Mouse (Mus musculus) cerebellum, adult 2 months (tissue): Measurements from ENCODE around the gene Rad51c. TPM values are rescaled to one million over a fixed set of nuclear protein-coding genes. Genes with fewer than 3 reads are reported as not detected.
"Not testable (repeated sequence)": the region's sequence is repeated elsewhere in the genome, so short reads cannot be mapped to it uniquely, and the experiment has no call there.

Experiments used
- DNase-seq, 2 experiments: peaks; one replicate each; pipeline ENCODE4 v3.0.0; 2021
- H3K27ac ChIP-seq: fragments of 200-500 bp; 2 replicates; pipeline ENCODE4 v1.5.1; 2012; ENCODE audit warnings: low read length, control low read depth, inconsistent platforms; ENCODE audit not compliant: insufficient read depth
- H3K27me3 ChIP-seq: fragments of 200-500 bp; 2 replicates; pipeline ENCODE4 v1.6.1; 2012; ENCODE audit warnings: inconsistent platforms, mild to moderate bottlenecking, low read length, moderate library complexity; ENCODE audit not compliant: control insufficient read depth, insufficient read depth
- H3K4me1 ChIP-seq: fragments of 200-500 bp; 2 replicates; pipeline ENCODE4 v1.6.1; 2011; ENCODE audit warnings: low read length; ENCODE audit not compliant: control insufficient read depth, insufficient read depth
- H3K4me3 ChIP-seq: fragments of 200-500 bp; replicated peaks from 2 replicates; pipeline ENCODE3; 2011; ENCODE audit warnings: mild to moderate bottlenecking, low read depth, low read length, control low read depth; ENCODE audit not compliant: insufficient read depth
- CTCF ChIP-seq: fragments of 200-500 bp; IDR thresholded peaks from 2 replicates; pipeline ENCODE4 v1.5.1; 2011; ENCODE audit warnings: low read depth, mild to moderate bottlenecking, control low read depth, low read length, moderate library complexity, borderline replicate concordance; ENCODE audit not compliant: insufficient read depth
- POLR2A ChIP-seq: fragments of 200-500 bp; IDR thresholded peaks from 2 replicates; pipeline ENCODE4 v1.6.1; 2011; ENCODE audit warnings: low read length, control low read depth, borderline replicate concordance; ENCODE audit not compliant: insufficient read depth
- WGBS: fragments of 180-500 bp; shearing (Covaris S2); methylation state at CpG from one replicate; pipeline ENCODE4 v1.1.7; 2018; 5-methylcytosine and 5-hydroxymethylcytosine counted together
- polyA plus RNA-seq: library from polyadenylated mRNA; depleted of rRNA; stranded (reverse); fragments of >200 nt; gene quantifications from 2 replicates; pipeline ENCODE4 v1.2.3, GENCODE M21; 2012; rRNA removed

The Rad51c gene
- polyA plus RNA-seq: 4.5 and 4.7 TPM in 2 replicates

GRCm38 (mm10) chr11:87404876-87405275, at the start of gene Rad51c, which contains the start of gene Tex14:
Gene Rad51c, minus strand, starts transcription at chr11:87404954.
Gene Tex14, plus strand, starts transcription at chr11:87405065.
- Histone ChIP-seq H3K27ac (peak within 1 kb of the TSS; percentile 96), H3K4me3 (peak within 1 kb of the TSS; percentile 87), H3K27me3 (no peaks in the 10 kb centered on the region), H3K4me1 (no peaks in the 10 kb centered on the region)
- DNase-seq: peak in 1 of 2 experiments; percentile 52
- TF ChIP-seq POLR2A (no peak), CTCF (no peak)
- WGBS: 75% methylated on average over 27 of the region's 27 CpGs

DNA sequence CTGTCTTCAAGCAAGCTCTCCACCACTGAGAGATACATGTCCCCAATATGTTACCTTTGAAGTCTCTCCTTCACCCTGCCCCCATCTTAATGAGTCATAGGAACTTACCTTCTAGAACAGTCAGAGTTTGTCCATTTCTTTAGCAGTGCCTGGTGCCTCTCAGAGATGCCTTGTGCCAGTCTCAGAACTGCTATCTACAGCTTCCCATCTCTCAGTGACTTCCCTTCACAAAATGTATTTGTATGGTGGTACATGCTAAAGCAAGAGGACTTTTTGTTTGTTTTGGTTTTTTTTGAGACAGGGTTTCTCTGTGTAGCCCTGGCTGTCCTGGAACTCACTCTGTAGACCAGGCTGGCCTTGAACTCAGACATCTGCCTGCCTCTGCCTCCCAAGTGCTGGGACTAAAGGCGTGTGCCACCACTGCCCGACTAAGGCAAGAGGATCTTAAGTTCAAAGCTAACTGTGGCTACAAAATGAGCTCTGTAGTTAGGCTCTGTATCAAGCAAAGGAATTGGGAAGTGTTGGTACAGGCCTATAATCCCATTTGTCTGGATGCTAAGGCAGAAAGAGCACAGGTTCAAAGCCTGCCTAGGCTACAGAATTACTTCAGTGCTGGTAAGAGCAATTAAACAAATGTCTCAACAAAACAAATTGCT, 49.4 kb upstream of the Rad51c start:
- Histone ChIP-seq H3K4me3 (no peak overlapping the region), H3K27me3 (no peaks in the 10 kb centered on the region), H3K4me1 (no peaks in the 10 kb centered on the region), H3K27ac (no peak overlapping the region)
- WGBS: 85% methylated on average over 2 of the region's 2 CpGs
- no peak for DNase-seq
- TF ChIP-seq CTCF (no peak), POLR2A (no peak)

GRCm38 (mm10) chr11:87453216-87454034, 48.7 kb upstream of the Rad51c start:
- no peaks in the 10 kb centered on the region for H3K4me1 ChIP-seq
- no peak for TF ChIP-seq CTCF
- no peak for TF ChIP-seq POLR2A
- H3K4me3 ChIP-seq: no peak overlapping the region
- H3K27me3 ChIP-seq: no peaks in the 10 kb centered on the region; the same call in 1 of the 2 replicates
- DNase-seq: no peak
- 38% methylated on average over 13 of the region's 13 CpGs for WGBS
- no peak overlapping the region for H3K27ac ChIP-seq

GRCm38 (mm10) chr11:87452779-87453178, 48.0 kb upstream of the Rad51c start:
- H3K4me3 ChIP-seq, H3K27ac ChIP-seq, DNase-seq, H3K4me1 ChIP-seq, H3K27me3 ChIP-seq: not testable (repeated sequence)
- WGBS: 69% methylated on average over 8 of the region's 8 CpGs

DNA sequence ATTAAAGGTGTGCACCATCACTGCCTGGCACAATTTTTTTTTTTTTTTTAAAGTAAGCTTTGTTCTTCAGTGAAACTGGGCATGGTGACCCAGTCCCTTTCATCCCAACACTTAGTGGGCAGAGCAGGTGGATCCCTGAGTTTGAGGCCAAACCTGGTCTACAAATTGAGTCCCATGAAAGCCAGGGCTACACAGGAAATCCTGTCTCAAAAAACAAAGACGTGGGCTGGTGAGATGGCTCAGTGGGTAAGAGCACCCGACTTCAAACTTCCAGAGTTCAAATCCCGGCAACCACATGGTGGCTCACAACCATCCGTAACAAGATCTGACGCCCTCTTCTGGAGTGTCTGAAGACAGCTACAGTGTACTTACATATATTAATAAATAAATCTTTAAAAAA, 45.1 kb upstream of the Rad51c start:
- H3K4me3 ChIP-seq, H3K27ac ChIP-seq, DNase-seq, H3K27me3 ChIP-seq, H3K4me1 ChIP-seq: not testable (repeated sequence)
- WGBS: 54% methylated on average over 5 of the region's 5 CpGs

GRCm38 (mm10) chr11:87449200-87449547, 44.4 kb upstream of the Rad51c start:
- H3K27me3 ChIP-seq: no peaks in the 10 kb centered on the region; the same call in 1 of the 2 replicates
- no peaks in the 10 kb centered on the region; the same call in 1 of the 2 replicates for H3K4me1 ChIP-seq
- TF ChIP-seq POLR2A (no peak), CTCF (no peak)
- H3K4me3 ChIP-seq: no peak overlapping the region
- WGBS: 7% methylated on average over 3 of the region's 3 CpGs
- no peak for DNase-seq
- peak overlapping the region; percentile 39; the same call in 1 of the 2 replicates for H3K27ac ChIP-seq

- WGBS: 0% methylated on average over 6 of the region's 32 CpGs
- DNase-seq: peak in 1 of 2 experiments; percentile 64
- H3K4me1 ChIP-seq, H3K27me3 ChIP-seq, H3K4me3 ChIP-seq: not testable (repeated sequence)
- peak overlapping the region; percentile 39; the same call in 1 of the 2 replicates for H3K27ac ChIP-seq
- peak; percentile 46; the same call in 1 of the 2 replicates for TF ChIP-seq POLR2A
These were observed 43.9 kb upstream of the Rad51c start for GRCm38 (mm10) chr11:87448476-87449199.

GRCm38 (mm10) chr11:87448081-87448475, 43.3 kb upstream of the Rad51c start:
- H3K27me3 ChIP-seq, H3K4me1 ChIP-seq: not testable (repeated sequence)
- WGBS: under 1% methylated on average over 34 of the region's 34 CpGs
- peak overlapping the region; percentile 87 for H3K27ac ChIP-seq
- peak overlapping the region; percentile 50 for H3K4me3 ChIP-seq
- peak; percentile 96 to 98 for DNase-seq
- peak; percentile 25; the same call in 1 of the 2 replicates for TF ChIP-seq POLR2A
